Mouse (Mus musculus) brain, embryonic 18.5 days (tissue): Measurements from ENCODE around the gene Sdf2l1.
"Not testable (repeated sequence)": the region's sequence is repeated elsewhere in the genome, so short reads cannot be mapped to it uniquely, and the experiment has no call there.

Experiments used
- DNase-seq: peaks from one replicate; pipeline ENCODE4 v3.0.0-alpha.2; 2012; ENCODE audit warnings: low read depth, low spot score

The Sdf2l1 gene

DNA sequence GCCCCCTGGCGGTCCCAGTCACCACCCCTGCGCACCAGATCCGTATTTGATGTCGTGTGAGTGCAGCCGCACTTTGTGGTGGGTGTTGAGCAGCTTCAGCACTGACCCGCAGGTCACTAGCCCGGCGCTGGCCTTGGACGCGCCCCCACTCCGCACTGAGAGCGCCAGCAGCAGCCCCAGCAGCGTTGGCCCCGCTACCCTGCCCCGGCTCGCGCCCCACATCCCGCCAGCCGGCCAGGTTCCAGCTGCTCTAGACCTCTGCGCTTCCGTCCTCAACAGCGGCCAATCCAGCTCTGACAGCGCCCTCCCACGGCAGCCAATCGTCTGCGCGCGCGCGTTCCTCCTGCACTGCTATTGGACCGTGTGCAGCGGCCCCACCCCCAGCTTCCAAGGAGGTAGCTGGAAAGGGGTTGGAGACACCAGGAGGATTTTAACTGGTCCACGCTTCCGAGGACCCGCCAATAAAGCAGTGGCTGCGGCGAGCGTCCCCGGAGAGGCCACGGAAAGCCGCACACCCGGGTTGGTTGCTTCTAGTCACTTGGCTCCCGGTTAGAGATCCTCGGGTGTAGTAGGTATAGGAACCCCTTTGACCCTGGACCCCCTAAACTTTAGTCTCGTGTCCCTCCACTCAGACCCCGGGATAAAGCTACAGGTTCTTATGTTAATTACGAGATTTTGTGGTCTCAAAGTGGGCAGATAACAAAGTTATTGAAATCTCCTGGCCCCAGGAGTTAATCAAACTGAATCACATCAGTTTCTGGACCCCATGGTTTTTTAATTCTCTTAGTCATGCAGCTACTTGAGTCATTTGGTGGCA lies at the start of gene Sdf2l1:
Gene Sdf2l1, minus strand, starts transcription at position 295 of the 817 bp plus-strand sequence.
- DNase-seq = peak; percentile 91

DNA sequence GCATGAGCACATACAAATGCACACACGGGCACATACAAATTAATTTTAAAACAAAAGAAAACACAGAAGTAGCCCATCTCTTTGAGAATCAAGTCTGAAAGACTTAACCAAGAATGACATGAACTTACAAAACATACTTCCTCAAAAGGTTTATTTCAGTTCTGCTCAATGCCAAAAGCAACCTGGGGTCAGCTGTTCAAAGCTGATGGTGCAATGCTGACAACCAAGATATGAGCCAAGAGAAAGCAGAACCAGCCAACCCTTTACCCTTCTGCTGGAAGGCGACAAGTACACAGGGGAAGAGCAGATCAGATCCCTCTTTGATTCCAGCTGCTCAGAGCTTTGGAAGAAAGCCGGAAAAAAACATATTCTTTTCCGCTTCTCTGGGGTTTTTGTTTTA lies 49.2 kb upstream of the Sdf2l1 start:
- no peak for DNase-seq

DNA sequence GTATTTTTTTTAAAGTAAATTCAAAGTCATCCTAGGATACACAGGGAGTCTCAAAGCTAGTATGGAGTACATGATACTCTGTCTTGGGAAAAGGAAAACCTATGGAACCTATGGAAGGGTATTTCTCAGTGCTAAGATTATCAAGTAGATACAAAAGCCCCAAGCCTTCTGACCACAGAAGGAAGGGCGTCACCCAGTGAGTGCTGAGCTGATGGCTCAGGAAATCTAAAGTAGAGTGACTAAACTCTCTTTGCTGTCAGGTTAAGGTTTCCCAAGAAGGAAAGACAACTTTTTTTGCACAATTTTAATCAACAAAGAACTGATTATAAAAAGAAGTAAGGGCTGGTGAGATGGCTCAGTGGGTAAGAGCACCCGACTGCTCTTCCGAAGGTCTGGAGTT lies 47.5 kb upstream of the Sdf2l1 start:
- no peak for DNase-seq

DNA sequence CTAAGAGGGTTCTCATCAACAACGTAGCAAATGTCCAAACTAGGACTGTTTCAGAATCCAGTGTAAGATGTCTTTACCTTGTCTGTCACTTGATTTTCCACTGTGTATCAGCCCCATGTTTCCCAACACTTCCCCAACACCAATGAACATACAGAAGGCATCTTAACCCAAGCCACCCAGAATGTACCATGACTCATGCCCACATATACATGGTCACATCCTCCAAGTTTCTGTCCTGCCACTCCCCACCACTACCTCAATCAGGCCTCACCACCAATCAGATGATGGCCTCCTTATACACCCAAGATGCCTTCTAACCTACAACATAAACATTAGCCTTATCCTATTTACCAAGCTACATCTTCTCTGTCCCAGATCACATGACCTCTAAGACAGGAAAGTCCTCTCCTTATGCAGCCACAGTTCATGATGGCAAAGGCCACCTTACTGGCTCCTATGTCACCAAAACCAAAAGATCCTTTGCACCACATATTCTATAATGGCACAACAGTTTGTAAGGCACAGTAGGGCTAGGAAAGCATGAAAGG lies 45.5 kb upstream of the Sdf2l1 start:
- DNase-seq = no peak

DNA sequence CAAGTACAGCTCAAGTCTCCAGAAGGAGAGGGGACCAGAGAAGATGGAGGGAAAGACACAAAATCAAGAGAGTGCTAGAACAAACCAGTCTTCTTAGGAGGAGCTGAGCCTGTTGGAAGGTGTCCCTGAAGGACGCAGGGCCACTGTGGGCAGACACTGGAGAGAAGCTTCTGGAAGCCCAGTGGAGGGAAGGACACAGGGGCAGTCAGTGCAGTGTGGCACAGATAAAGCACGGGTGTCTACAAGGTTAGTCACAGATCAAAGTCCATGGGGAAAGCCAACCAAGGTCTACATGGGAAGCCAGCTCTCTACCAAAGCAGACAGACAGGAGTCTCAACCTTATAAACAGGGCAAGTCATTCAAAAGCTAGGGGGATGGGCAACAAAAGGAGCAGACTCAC lies 43.6 kb upstream of the Sdf2l1 start:
- DNase-seq = no peak

DNA sequence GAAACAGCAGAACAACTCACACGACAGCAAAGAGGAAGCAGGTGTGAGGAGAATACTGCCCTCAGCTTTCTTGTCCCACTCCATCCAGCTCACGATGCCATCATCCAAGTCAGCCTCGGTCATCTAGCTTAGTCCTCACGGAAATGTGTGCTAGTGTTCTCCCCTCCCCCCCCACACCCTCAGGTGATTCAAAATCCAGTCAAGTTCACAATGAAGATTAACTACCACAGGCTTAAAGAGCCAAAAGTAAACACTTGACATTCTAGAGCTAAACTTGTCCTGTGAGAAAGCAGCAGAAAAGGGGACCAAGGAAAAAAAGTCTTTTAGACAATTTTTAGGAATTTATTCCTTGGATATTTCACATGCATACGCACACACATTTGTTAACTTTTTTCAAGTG lies 35.9 kb upstream of the Sdf2l1 start:
- DNase-seq = no peak

DNA sequence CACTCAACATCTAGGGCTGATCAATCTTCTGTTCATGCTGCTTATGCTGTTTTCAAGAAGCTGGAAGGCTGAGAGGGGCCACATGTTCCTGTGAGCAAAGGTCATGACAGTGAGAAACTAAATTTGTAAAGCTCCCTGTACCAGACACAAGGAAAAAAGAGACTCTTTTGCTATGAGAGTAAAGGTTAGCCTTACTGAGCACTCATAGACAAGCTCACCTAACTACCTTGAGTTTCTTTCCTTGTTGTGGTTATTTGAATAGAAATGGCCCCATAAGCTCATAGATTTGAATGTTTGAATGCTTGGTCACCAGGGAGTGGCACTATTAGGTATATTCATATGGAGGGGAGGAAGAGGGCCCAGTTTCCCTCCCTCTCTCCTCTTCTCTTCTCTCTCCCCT lies 35.0 kb upstream of the Sdf2l1 start:
- DNase-seq = no peak

DNA sequence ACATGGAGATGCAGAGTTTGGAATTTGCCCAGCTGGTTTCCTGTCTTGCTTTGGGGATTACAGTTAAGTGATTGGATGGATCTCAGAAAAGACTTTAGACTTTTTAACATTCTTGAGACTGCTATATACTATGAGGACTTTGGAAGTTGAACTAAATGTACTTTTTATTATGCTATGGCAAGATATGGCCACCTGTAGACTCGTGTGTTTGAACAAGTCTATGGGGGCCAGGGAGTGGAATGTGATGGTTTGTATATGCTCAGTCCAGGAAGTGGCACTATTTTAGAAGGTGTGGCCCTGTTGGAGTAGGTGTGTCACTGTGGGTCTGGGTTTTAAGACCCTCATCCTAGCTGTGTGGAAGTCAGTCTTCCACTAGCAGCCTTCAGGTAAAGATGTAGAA lies 33.3 kb upstream of the Sdf2l1 start:
- not testable (repeated sequence) for DNase-seq

DNA sequence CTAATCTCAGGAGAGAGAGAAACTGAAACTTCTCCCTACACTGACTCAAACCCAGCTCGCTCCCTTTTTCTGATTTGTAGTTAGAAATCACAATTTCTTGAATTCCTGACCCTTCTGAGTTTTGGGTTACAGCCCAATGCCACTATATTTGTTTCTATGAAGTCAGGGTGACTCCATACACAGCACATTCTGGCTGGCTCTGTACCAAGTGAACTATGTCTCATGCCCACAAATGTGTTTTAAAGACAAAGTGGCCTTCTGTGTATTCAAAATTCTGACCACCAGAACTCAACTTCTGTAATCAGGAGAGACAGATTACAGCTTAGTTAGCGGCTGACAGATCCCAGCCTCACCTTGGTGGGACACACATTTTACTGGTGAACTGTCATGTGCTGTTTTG lies 22.2 kb upstream of the Sdf2l1 start:
- no peak for DNase-seq

DNA sequence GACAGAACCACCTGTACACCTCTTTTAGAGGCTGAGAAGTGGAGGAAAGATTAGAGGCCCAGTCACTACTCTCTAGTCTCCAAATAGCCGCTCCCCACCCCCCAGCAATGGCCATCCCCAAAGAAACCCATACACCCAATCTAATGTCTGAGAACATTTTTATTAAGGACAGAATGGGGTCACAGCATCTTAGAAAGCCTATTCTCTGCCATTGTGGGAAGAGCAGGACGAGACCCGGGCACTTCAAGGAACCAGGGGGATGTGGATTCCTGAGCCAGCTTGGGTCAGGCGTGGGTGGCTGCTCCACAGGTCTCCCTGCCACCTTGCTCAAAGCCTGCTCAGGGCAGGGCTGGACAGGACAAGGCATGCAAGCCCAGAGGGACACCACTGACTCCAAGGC lies 19.7 kb upstream of the Sdf2l1 start:
- no peak for DNase-seq

DNA sequence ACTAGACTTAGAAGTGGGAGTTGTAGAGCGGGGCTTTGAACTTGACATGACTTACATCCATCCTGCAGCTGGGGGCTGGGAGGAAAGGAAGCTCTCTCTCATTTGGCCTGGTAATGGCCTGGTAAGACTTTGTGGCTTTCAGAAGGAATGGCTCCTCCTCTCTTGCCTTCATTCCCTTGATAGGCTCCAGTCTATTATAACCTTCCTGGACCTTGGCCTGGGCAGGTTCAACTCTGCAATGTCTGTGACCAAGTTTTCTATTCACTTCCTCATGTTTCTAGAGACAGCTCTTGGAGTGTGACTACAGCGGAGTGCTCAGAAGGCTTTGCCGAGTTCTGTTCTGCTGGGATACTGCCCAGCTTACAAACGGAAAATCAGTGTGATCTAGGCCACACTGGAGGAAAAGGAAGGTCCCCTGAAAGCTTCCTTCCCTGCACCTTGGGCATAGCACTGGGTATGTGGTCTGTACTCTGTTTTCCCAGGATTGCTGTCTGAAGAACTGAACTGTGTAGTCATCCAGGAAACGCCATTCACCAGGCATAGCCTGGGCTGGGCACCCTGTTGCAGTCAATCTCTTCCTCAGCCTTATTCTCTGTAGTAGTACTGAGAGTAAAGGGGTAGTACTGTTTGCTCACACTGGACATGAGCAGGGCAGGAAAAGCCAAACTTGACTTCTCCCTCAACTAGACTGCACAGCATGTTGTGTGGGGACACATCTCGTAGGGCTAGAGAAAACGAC lies 18.5 kb upstream of the Sdf2l1 start:
- DNase-seq = no peak

DNA sequence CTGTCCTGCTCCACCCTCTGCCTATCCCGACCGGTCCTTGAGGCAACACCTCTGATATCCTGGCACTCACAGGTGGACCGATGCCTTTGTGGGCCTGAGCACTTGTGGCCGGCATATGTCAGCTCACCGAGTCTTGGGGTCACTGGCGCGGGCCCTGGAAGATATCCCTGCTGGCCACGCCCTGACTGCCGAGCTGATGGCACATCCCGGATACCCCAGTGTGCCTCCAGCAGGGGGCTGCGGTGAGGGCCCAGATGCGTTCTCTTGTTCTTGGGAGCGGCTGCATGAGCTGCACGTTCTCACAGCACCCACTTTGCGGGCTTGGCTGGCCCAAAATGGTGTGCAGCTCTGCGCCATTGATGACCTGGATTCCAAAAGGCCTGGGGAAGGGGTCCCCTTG lies 15.9 kb upstream of the Sdf2l1 start:
- no peak for DNase-seq

DNA sequence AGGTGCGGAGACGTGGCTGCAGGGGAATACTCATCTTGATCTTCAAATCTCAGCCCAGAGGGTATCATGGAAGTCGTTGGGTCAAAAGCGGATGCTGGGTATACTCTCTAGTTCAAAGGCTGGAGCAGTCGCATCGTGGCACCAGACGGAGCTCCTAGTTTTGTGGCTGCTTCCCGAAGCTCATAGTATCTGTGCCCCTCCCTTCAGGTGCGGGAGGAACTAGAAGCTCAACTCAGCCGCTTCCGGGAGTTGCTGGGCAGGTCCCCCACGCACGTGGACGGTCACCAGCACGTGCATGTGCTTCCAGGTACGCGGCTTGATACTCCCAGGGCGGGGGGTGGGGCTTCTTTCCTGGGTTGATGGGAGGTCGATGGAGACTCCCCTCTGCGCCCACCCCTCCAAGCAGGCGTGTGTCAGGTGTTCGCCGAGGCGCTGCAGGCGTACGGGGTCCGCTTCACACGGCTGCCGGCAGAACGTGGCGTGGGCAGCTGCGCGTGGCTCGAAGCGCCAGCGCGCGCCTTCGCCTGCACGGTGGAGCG lies 15.3 kb upstream of the Sdf2l1 start:
- no peak for DNase-seq

DNA sequence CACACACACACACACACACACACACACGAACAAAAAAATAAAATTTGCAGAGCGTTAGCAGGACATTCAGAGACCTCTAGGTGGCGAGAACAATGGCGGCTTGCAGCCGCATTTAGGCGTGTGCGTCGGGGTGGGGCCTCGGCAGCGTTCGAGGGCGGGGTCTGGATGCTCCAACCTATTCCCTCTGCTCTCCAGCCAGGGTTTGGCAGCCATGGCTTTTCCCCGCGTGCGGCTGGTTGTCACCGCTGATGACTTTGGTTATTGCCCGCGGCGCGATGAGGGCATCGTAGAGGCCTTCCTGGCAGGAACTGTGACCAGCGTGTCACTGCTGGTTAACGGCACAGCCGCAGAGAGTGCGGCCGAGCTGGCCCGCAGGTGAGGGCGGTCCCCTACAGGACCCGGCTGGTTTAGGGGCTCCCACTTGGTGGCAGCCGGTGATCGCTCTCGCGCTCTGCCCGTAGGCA lies 14.6 kb upstream of the Sdf2l1 start, which contains the start of gene Ccdc116:
Gene Ccdc116, minus strand, starts transcription at position 458 of the 464 bp plus-strand sequence.
- peak; percentile 72 for DNase-seq

DNA sequence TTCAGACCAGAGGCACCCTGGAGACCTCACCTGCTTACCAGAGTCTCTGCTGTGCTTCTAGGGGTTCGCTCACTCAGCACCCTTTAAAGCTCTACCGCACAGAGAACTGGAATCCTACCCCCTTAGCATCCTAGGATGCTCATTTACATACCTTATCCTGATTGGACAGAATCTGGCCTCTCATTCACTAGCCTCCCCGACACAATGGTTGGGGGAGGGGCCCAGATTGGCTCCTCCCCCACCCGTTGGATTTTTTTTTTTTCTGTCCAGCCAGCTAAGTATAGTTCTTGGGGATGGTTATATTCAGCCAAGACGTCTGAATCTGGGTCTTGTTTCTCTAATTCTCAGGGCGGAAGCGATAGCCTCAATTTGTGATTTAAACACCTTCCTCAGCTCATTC lies 12.2 kb upstream of the Sdf2l1 start, which contains the start of gene Ydjc:
Gene Ydjc, plus strand, starts transcription at position 283 of the 400 bp plus-strand sequence.
- no peak for DNase-seq

DNA sequence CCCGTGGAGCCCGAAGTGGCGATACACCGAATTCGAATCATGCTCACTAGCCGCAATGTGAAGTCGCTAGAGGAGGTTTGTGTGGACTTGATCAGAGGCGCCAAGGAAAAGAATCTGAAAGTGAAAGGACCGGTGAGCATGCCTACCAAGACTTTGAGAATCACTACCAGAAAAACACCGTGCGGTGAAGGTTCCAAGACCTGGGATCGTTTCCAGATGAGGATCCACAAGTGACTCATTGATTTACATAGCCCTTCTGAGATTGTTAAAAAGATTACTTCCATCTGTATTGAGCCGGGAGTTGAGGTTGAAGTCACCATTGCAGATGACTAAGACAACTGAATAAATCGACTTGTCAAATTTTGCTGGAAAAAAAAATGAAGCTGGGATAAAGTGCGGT lies 5.2 kb upstream of the Sdf2l1 start:
- DNase-seq = no peak

DNA sequence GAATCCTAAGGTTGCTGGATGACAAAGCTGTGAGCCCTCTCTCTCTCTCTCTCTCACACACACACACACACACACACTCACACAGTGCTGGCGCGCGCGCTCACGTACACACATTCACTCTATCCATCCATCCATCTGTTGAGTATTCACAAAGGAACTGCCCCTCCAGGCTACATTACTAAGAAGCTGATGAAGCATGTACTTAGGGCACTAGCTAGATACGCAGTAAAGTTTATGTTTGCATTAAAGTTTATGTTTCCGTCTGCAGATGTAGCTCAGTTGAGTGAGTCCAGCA lies 670 bp upstream of the Sdf2l1 start:
- no peak for DNase-seq

DNA sequence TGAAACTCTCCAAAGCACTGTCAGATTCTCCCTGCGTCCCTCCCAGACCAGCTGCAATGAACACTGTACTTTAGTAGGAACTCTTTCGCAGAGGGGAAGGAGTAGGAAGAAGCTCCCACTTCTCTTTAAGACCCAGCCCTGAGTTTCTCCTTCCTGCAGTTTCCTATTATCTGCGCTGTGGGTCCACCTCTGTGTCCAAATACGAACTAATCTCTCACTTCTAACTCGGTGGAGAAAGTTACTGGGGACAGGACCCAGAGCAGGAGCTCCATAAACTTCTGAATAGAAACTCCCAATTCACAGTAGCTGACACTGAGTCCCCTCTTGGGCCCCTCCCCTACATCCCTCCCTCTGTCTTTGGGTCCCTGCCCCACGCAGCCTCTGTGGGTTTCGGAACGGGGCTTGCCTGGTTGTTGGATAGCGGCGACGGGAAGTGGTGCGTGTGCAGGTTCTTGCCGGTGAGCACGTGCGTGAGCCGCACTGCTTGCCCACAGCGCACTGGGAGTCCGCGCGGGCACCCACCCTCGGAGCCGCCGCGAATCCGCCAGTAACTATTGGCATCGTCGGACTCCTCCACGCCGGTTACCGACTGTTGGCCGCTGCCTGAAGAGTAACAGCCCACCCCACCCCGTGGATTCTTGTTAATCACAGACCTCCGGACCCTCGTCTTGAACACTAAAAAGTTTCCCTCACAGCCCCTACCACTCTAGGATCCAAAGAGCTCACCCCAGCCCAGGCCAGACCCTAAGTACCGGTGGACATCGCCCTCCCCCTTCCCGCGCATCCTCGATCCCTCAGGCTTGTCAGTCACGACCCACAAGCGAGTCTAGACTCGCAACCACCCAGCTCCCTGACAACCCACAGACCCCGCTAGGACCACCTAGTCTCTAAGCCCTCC lies 743 bp downstream of the Sdf2l1 start:
- no peak for DNase-seq

DNA sequence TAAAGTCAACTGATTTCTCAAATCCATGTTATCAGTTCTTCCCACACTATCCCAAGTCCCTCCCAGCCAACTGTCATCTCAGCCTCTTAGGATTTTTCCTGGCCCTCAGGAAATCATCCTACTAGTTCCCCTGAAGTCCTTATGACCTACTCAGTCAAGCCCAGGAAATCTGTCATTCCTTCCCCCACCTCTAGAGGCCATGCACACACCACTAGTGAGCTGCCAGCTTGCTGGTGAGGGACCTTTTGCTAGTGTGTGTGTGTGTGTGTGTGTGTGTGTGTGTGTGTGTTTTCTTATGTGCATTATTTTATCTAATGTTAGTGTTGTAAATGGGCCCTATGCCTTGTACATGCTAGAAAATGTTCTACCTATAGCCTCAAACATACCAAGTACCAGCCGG lies 4.9 kb downstream of the Sdf2l1 start:
- no peak for DNase-seq

DNA sequence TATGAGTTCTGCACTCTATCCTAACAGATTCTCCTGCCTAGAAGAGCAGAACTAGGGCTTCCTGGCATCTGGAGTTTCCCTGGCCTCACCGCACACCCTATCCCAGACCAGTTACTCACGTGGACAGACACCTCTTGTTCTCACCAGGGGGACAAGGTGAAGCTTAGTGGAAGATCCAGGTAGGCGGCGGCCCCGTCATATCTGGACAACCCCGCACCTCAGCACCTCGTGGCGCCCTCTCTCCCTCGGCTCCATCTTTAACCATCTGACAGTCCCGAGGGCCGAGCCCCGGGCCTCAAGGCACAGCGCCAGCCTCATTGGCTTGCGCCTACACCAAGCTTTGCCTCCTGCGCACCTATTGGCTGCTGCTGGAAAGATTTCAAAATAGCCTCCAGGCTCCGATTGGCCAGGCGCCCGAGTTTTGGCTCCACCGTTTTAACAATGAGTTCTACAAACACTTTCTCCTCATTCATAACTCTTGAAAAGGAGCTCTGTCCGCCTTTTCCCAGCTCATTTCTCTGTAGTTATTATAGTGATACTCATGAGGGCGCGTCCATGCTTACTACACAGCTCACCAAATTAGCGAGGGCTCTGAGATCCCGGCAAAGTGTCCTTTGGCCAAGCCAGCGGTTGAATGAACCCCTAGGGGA lies 7.2 kb downstream of the Sdf2l1 start, which contains the start of gene 2610318N02Rik:
Gene 2610318N02Rik, minus strand, starts transcription at position 297 of the 650 bp plus-strand sequence.
- no peak for DNase-seq
